ENCODE assay signal across 8 mouse cellular contexts in genomic region chr3:87749036-87749435, GRCm38 (mm10). TPM values are rescaled to one million over a fixed set of nuclear protein-coding genes. Genes with fewer than 3 reads are reported as not detected.
DNase-seq lines count a peak whose midpoint lies in the region; ATAC-seq and TF ChIP-seq lines count a peak whose summit lies in the region.

No protein-coding gene starts in this region.

- 14% methylated on average over 5 of the region's 5 CpGs for WGBS in heart, embryonic 10.5 days

- DNase-seq in heart, adult 8-10 months (ENCODE audit: low spot score) = peak; percentile 57
- DNase-seq in heart, embryonic 10.5 days (ENCODE audit: low spot score) = no peak
- peak; percentile 65 for DNase-seq in CD4-positive helper T cell, adult 2 months (ENCODE audit: low read depth, low spot score)
- DNase-seq in ZHBTc4 (ENCODE audit: low read depth, low spot score) = peak; percentile 89
- DNase-seq in kidney, postnatal 25 days = peak; percentile 77 to 81
- DNase-seq in ovary, adult 18-20 months (ENCODE audit: low spot score) = no peak

- no peaks in the 10 kb centered on the region for H3K9me3 ChIP-seq in heart, embryonic 10.5 days

- H3K4me3 ChIP-seq in heart, embryonic 10.5 days = no peak overlapping the region
- no peak overlapping the region for H3K4me3 ChIP-seq in embryonic fibroblast, embryonic 13.5 days (ENCODE audit: insufficient read depth, low read length)

- peaks cover 20% of the 10 kb centered on the region for H3K4me1 ChIP-seq in heart, embryonic 10.5 days
- no peaks in the 10 kb centered on the region for H3K4me1 ChIP-seq in embryonic fibroblast, embryonic 13.5 days (ENCODE audit: control insufficient read depth, insufficient read depth, low read length)

- H3K27ac ChIP-seq in heart, embryonic 10.5 days = no peak overlapping the region
- no peak overlapping the region for H3K27ac ChIP-seq in embryonic fibroblast, embryonic 13.5 days (ENCODE audit: insufficient read depth, low read length)

- TF ChIP-seq POLR2A in embryonic fibroblast, embryonic 13.5 days (IDR thresholded peaks at IDR 0.05; ENCODE audit: low read depth, low read length) = no peak

- peak; percentile 94 for TF ChIP-seq CTCF in embryonic fibroblast, embryonic 13.5 days (IDR thresholded peaks at IDR 0.05; ENCODE audit: borderline replicate concordance, insufficient read depth, low read length)

- ATAC-seq in megakaryocyte progenitor cell, adult 5-6 weeks (replicated peaks; ENCODE audit: poor library complexity) = peak; percentile 88

- H3K27me3 ChIP-seq in heart, embryonic 10.5 days (ENCODE audit: insufficient read depth, poor library complexity, severe bottlenecking) = peaks cover 55% of the 10 kb centered on the region

- peaks cover 25% of the 10 kb centered on the region for H3K36me3 ChIP-seq in heart, embryonic 10.5 days

RNA-seq across cellular contexts. Expression of gene Lrrc71, which starts 0.6 kb away (rescaled TPM):
- total RNA-seq in heart, adult 8-10 months (2022) = under 1 TPM in 3 of 4 experiments, not detected in 1; 0.09 to 0.31 (median 0.13) TPM
- 0.30 and 0.63 TPM in 2 replicates for polyA plus RNA-seq in heart, embryonic 10.5 days (2016; fragmentation: Nextera tagmentation; extraction: Ambion mirVana)
- 1.1 and 1.2 TPM in 2 replicates for polyA plus RNA-seq in embryonic fibroblast, embryonic 13.5 days (2011; ENCODE audit: insufficient read length, low read depth, missing spikeins)
- not detected in 2 replicates for total RNA-seq in megakaryocyte progenitor cell, adult 5-6 weeks (2015)
- total RNA-seq in megakaryocyte progenitor cell, adult 5-6 weeks (2017) = 0.03 TPM in 1 of 2 replicates, not detected in the other

RNA-seq across cellular contexts. Expression of gene Ntrk1, which starts 45.9 kb away (rescaled TPM):
- under 1 TPM in 3 of 4 experiments, not detected in 1; 0.16 to 0.30 (median 0.19) TPM for total RNA-seq in heart, adult 8-10 months (2022)
- 0.05 and 0.68 TPM in 2 replicates for polyA plus RNA-seq in heart, embryonic 10.5 days (2016; fragmentation: Nextera tagmentation; extraction: Ambion mirVana)
- not detected in 2 replicates for polyA plus RNA-seq in embryonic fibroblast, embryonic 13.5 days (2011; ENCODE audit: insufficient read length, low read depth, missing spikeins)
- not detected in 2 replicates for total RNA-seq in megakaryocyte progenitor cell, adult 5-6 weeks (2015)
- not detected in 2 replicates for total RNA-seq in megakaryocyte progenitor cell, adult 5-6 weeks (2017)

RNA-seq across cellular contexts. Expression of gene Insrr, which starts 47.7 kb away (rescaled TPM):
- not detected for total RNA-seq in heart, adult 8-10 months (2022)
- 0.07 TPM in 1 of 2 replicates, not detected in the other for polyA plus RNA-seq in heart, embryonic 10.5 days (2016; fragmentation: Nextera tagmentation; extraction: Ambion mirVana)
- polyA plus RNA-seq in embryonic fibroblast, embryonic 13.5 days (2011; ENCODE audit: insufficient read length, low read depth, missing spikeins) = not detected in 2 replicates
- 0.05 TPM in 1 of 2 replicates, not detected in the other for total RNA-seq in megakaryocyte progenitor cell, adult 5-6 weeks (2015)
- total RNA-seq in megakaryocyte progenitor cell, adult 5-6 weeks (2017) = not detected in 2 replicates

Comparison
In these comparisons a context has a peak if more than half of its experiments do, and no peak if none do; other contexts are left out.
1. DNase-seq: peak in heart, adult 8-10 months (single experiment), CD4-positive helper T cell, adult 2 months (single experiment), ZHBTc4 (single experiment) and kidney, postnatal 25 days (2 of 2); none in heart, embryonic 10.5 days (single experiment) and ovary, adult 18-20 months (single experiment).